Mouse (Mus musculus): ENCODE results near the gene Tia1. TPM values are rescaled to one million over a fixed set of nuclear protein-coding genes. Genes with fewer than 3 reads are reported as not detected.

Tia1 gene
- polyA plus RNA-seq, 1 experiment from 2014 or later, result 191 TPM

DNA sequence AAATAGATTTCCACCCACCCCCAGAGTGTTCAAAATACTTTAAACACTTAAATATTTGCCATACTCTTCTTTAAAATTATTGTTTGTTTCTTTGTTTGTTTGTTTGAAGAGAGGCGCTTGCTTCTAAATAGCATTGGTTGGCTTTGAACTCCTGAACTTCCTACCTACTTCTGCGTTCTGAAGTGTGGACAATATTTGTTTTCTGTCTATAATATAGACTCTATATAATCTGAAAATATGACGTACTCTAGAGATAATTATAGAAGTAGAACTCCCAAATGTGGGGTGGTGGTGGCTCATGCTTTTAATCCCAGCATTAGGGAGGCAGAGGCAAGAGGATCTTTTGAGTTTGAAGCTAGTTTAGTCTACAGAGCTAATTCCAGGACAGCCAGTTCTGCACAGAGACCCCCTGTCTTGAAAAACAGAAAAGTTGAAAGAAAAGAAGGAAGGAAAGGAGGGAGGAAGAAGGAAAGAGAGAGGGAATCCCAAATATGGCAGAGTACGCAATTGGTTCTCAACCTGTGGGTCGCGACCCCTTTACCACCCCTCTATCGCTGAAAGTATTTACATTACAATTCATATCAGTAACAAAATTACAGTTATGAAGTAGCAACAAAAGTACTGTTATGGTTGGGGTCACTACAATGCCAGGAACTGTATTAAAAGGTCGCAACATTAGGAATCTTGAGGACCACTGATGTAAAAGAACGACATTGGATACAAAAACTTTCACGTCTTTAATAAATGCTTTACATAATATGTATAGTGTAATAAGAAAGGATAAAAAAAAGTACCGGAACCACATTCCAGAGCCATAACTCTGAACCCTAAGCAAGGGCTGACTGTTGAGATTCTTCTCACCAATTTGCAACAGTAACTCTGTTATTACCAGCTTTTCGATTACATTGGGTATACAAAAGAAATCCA is 1.1 kb upstream of the Tia1 start:
- Histone ChIP-seq H3K9me3 (no peaks in the 10 kb centered on the region), H3K27me3 (no peaks in the 10 kb centered on the region), H3K4me1 (peaks cover 18% of the 10 kb centered on the region; the same call in 1 of the 2 replicates), H3K27ac (peak overlapping the region; percentile 33; the same call in 1 of the 2 replicates), H3K36me3 (peaks cover 11% of the 10 kb centered on the region; the same call in 1 of the 2 replicates), H3K4me3 (peak overlapping the region; percentile 70), H3K9ac (peak overlapping the region; percentile 36), H3K4me2 (peak overlapping the region; percentile 59)
- no peak for ATAC-seq (ENCODE audit: borderline replicate concordance, extremely low read depth, low FRiP score, low TSS enrichment)
- 30% methylated on average over 12 of the region's 12 CpGs for WGBS

DNA sequence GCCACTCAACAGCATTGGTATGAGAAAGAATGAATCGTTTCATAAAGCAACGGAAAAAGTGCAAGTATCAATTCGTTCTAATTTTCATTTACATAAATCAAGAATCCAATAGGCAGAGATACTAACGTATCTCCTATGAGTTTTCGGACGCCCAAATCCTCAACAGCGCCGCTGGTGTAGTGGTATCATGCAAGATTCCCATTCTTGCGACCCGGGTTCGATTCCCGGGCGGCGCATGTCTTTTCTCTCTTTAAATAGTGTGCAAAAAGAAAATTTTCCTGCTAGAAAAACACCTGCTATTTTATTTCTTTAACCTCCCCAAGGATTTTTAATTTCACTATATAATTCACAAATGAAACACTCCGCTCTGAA is 305 bp upstream of the Tia1 start:
- under 1% methylated on average over 15 of the region's 15 CpGs for WGBS
- H3K27me3 ChIP-seq, result no peaks in the 10 kb centered on the region

DNA sequence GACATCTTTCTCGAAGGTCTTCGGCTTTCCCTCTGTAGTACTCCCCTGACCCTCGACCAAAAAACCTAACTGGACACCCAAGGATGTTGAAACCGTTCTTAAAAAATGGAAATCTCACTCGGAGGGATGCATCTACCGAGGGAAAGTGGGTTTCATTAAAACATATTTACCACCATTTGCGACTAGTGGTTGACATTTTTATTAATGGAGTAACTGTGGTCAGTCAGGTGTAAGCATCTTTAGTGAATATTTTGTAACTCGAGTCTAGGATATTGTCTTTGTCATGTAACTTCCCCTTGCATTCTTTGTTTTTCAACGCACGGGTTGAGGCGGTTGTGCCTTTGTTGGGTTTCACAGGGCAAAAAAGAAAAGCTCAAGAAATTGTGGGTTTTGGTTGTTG is 977 bp downstream of the Tia1 start:
- no peaks in the 10 kb centered on the region for H3K9me3 ChIP-seq
- H3K4me3 ChIP-seq, result peak overlapping the region; percentile 70
- H3K9ac ChIP-seq, result peak overlapping the region; percentile 86
- H3K36me3 ChIP-seq, result peaks cover 11% of the 10 kb centered on the region; the same call in 1 of the 2 replicates
- peak overlapping the region; percentile 97 for H3K27ac ChIP-seq
- under 1% methylated on average over 11 of the region's 11 CpGs for WGBS
- no peak for ATAC-seq (ENCODE audit: borderline replicate concordance, extremely low read depth, low FRiP score, low TSS enrichment)
- no peaks in the 10 kb centered on the region for H3K27me3 ChIP-seq
- H3K4me1 ChIP-seq, result peaks cover 18% of the 10 kb centered on the region; the same call in 1 of the 2 replicates
- peak overlapping the region; percentile 59 for H3K4me2 ChIP-seq

More for the DNA sequence above, 305 bp upstream of the Tia1 start:
- ATAC-seq (ENCODE audit: borderline replicate concordance, extremely low read depth, low FRiP score, low TSS enrichment), result peak; percentile 68; the same call in 1 of the 2 replicates
- peaks cover 18% of the 10 kb centered on the region; the same call in 1 of the 2 replicates for H3K4me1 ChIP-seq
- peak overlapping the region; percentile 97 for H3K27ac ChIP-seq
- H3K36me3 ChIP-seq, result peaks cover 11% of the 10 kb centered on the region; the same call in 1 of the 2 replicates
- peak overlapping the region; percentile 70 for H3K4me3 ChIP-seq
- H3K4me2 ChIP-seq, result peak overlapping the region; percentile 59
- H3K9me3 ChIP-seq, result no peaks in the 10 kb centered on the region
- H3K9ac ChIP-seq, result peak overlapping the region; percentile 36

DNA sequence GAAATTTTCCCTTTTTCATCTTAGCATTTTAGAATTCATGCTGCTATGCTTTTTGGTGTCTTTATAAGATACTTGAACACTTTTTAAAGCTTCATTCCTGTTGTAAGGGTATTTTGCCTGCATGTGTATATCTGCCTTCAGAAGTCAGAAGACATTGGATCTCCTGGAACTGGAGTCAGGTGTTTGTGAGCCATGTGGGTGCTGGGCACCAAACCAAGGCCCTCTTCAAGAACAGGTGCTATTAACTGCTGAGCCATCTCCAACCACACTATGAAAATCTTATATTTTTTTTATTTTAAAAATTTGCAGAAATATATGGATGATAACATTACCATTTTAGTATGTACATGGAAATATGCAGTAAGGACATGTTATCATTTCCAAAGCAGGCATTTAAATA is 2.3 kb downstream of the Tia1 start:
- no peak for ATAC-seq (ENCODE audit: borderline replicate concordance, extremely low read depth, low FRiP score, low TSS enrichment)
- Histone ChIP-seq H3K9ac (no peak overlapping the region), H3K4me1 (peaks cover 14% of the 10 kb centered on the region; the same call in 1 of the 2 replicates), H3K27ac (no peak overlapping the region), H3K4me2 (peak overlapping the region; percentile 26; the same call in 1 of the 2 replicates), H3K9me3 (no peaks in the 10 kb centered on the region), H3K27me3 (no peaks in the 10 kb centered on the region), H3K36me3 (peaks cover 11% of the 10 kb centered on the region; the same call in 1 of the 2 replicates), H3K4me3 (peak overlapping the region; percentile 16; the same call in 1 of the 2 replicates)

DNA sequence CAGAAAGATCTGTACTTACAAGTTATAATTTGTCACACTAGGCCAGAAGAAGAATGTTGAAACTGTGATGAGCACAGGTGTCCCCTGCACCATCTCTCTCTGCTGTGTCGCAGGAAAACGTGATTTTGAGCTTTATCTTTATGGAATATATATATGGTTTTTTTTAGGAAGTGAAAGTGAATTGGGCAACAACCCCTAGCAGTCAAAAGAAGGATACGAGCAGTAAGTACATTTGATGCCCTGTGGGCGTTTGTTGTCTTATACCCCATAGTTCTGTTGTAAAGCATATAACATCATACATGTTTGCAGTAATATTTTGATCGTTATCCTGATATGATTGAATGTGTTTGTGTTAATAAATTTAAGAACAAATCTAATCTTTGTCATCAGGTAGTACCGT is 14.7 kb downstream of the Tia1 start:
- H3K27ac ChIP-seq, result no peak overlapping the region
- ATAC-seq (ENCODE audit: borderline replicate concordance, extremely low read depth, low FRiP score, low TSS enrichment), result no peak
- H3K9me3 ChIP-seq, result no peaks in the 10 kb centered on the region
- WGBS, result 87% methylated on average over 6 of the region's 6 CpGs
- H3K4me2 ChIP-seq, result no peak overlapping the region
- H3K27me3 ChIP-seq, result no peaks in the 10 kb centered on the region
- no peaks in the 10 kb centered on the region for H3K4me1 ChIP-seq
- H3K36me3 ChIP-seq, result peaks cover 77% of the 10 kb centered on the region
- H3K4me3 ChIP-seq, result no peak overlapping the region
- H3K9ac ChIP-seq, result no peak overlapping the region

DNA sequence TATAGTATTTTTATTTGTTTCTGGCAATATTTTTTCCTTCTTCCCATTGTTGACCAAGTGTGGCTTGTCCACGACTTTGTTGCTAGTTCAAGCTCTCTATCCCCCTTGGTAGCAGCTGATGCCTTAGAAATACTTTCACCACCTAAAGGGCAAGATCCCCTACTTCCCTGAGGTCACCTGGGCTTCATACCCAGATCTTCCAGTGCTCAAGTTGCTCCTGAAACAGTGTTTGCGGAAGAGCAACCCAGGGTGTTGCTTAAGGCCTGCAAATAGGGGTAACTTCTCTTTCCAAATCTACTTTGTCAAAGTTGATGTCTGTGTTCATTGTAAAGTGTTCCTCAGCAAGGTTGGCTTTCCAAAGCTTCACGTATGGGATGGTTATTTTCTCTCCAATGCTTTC is 15.2 kb downstream of the Tia1 start:
- Histone ChIP-seq H3K4me2 (no peak overlapping the region), H3K4me3 (no peak overlapping the region), H3K9ac (no peak overlapping the region), H3K27me3 (no peaks in the 10 kb centered on the region), H3K36me3 (peaks cover 77% of the 10 kb centered on the region), H3K9me3 (no peaks in the 10 kb centered on the region), H3K4me1 (no peaks in the 10 kb centered on the region), H3K27ac (no peak overlapping the region)
- no peak for ATAC-seq (ENCODE audit: borderline replicate concordance, extremely low read depth, low FRiP score, low TSS enrichment)
- WGBS, result 84% methylated on average over 3 of the region's 3 CpGs

DNA sequence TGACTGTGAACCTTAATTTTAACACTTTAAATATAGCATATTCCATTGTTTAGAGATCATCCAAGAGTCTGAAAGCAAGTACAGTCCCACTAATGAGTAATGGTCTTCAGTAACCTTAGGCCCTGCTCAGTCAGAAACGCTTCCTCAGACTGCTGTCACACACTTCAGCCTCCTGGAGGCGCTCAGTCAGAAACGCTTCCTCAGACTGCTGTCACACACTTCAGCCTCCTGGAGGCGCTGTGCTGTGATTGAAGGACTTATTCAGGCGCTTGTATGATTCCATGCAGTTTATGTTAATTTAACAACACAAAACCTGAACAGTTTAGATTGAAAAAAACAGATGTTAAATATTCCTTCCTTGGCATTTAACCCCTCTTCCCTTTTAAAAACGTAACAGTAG is 16.5 kb downstream of the Tia1 start:
- Histone ChIP-seq H3K36me3 (peaks cover 79% of the 10 kb centered on the region), H3K27me3 (no peaks in the 10 kb centered on the region), H3K4me1 (no peaks in the 10 kb centered on the region), H3K27ac (no peak overlapping the region), H3K4me2 (no peak overlapping the region), H3K4me3 (no peak overlapping the region), H3K9me3 (no peaks in the 10 kb centered on the region), H3K9ac (no peak overlapping the region)
- 77% methylated on average over 6 of the region's 6 CpGs for WGBS
- ATAC-seq (ENCODE audit: borderline replicate concordance, extremely low read depth, low FRiP score, low TSS enrichment), result no peak

DNA sequence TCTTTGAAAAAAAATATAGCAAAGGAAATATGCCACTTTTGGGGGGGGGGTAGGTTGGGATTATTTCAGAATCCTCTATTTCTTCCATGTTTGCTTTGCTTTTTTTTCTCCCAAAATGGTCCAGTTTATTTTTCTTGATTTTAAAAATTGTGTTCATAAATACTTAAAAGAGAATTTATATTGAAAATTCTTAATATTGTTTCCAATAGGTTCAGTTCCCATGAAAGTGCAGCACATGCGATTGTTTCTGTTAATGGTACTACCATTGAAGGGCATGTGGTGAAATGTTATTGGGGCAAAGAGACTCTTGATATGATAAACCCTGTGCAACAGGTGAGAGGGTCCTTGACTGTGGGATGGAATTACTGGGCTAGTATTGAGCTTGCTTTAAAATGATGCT is 22.3 kb downstream of the Tia1 start, which contains the start of gene Gm44790:
Gene Gm44790 (plus strand): TSS at position 301 of the 400 bp plus-strand sequence.
- Histone ChIP-seq H3K4me3 (no peak within 1 kb of the TSS), H3K9me3 (no peaks in the 10 kb centered on the region), H3K27me3 (no peaks in the 10 kb centered on the region), H3K9ac (no peak within 1 kb of the TSS), H3K4me2 (no peak within 1 kb of the TSS), H3K36me3 (peaks cover 74% of the 10 kb centered on the region), H3K27ac (no peak within 1 kb of the TSS), H3K4me1 (no peaks in the 10 kb centered on the region)
- 98% methylated on average over 1 of the region's 1 CpGs for WGBS
- no peak for ATAC-seq (ENCODE audit: borderline replicate concordance, extremely low read depth, low FRiP score, low TSS enrichment)

DNA sequence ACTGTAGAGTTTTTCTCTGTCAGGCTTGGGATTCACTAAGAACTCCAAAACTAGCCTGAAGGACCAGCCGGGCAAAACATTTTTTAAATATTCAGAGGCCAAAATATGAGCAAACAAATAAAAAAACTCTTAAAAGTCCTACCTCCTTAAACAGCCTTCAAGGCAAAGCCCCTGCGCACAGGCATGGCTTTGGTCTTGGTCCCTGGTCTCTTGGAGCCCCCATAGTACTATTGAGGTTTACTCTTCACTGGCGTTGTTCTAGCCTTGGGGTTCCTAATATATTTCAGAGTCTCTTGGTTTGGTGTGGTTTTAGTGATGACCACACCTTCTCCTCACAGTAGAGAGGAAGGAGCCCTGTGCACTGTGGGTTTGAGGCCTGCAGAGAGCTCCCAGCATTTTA is 27.5 kb downstream of the Tia1 start:
- H3K4me2 ChIP-seq, result no peak overlapping the region
- no peak for ATAC-seq (ENCODE audit: borderline replicate concordance, extremely low read depth, low FRiP score, low TSS enrichment)
- WGBS, result 97% methylated on average over 3 of the region's 3 CpGs
- no peak overlapping the region for H3K9ac ChIP-seq
- no peaks in the 10 kb centered on the region for H3K4me1 ChIP-seq
- H3K4me3 ChIP-seq, result no peak overlapping the region
- H3K27me3 ChIP-seq, result no peaks in the 10 kb centered on the region
- no peak overlapping the region for H3K27ac ChIP-seq
- H3K9me3 ChIP-seq, result no peaks in the 10 kb centered on the region
- H3K36me3 ChIP-seq, result peaks cover 83% of the 10 kb centered on the region

DNA sequence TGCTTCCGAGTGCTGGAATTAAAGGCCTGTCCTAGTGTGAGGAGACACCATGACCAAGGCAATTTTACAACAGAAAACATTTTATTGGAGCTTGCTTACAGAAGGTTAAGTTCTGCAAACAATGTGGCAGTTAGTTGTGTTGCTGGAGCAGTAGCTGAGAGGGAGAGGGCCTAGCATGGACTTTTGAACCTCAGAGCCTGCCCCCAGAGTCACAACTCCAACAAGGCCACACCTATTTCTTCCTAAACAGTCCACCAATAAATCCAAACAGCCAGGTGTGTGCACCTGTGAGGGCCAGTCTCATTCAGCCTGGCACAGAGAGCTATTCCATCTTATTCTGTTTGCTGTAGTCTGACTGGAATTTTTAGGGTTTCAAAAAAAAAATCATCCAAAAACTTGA is 29.7 kb downstream of the Tia1 start:
- peaks cover 65% of the 10 kb centered on the region for H3K36me3 ChIP-seq
- 90% methylated on average over 1 of the region's 1 CpGs for WGBS
- ATAC-seq (ENCODE audit: borderline replicate concordance, extremely low read depth, low FRiP score, low TSS enrichment), result no peak

DNA sequence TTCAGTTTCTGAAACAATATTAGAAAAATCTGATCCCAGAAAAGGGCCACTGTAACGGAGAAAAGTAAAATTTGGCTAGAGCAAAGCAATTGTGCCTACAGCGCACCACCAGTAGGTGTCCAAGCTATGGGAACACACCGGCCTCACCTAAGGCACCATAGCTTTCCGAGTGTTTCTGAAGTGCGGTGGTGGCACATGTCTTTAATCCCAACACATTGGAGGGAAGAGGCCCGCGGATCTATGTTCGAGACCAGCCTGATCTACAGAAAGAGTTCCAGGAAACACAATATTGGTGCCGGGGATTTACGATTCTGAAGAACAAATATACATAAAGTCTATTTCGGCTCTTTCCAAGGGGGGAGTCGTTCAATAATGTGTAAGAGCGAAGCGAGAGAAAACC is 33.7 kb downstream of the Tia1 start:
- Histone ChIP-seq H3K27me3 (no peaks in the 10 kb centered on the region), H3K36me3 (peaks cover 38% of the 10 kb centered on the region), H3K9ac (peak overlapping the region; percentile 81), H3K4me3 (peak overlapping the region; percentile 84), H3K27ac (peak overlapping the region; percentile 94), H3K9me3 (no peaks in the 10 kb centered on the region), H3K4me1 (peaks cover 8% of the 10 kb centered on the region), H3K4me2 (peak overlapping the region; percentile 76)
- WGBS, result under 1% methylated on average over 14 of the region's 14 CpGs
- peak; percentile 32; the same call in 1 of the 2 replicates for ATAC-seq (ENCODE audit: borderline replicate concordance, extremely low read depth, low FRiP score, low TSS enrichment)

More for the DNA sequence above, 29.7 kb downstream of the Tia1 start:
- H3K4me1 ChIP-seq, result no peaks in the 10 kb centered on the region
- no peak overlapping the region for H3K4me2 ChIP-seq
- H3K4me3 ChIP-seq, result no peak overlapping the region
- no peaks in the 10 kb centered on the region for H3K27me3 ChIP-seq
- no peak overlapping the region for H3K9ac ChIP-seq
- H3K9me3 ChIP-seq, result no peaks in the 10 kb centered on the region
- H3K27ac ChIP-seq, result no peak overlapping the region
